Mouse (Mus musculus): ENCODE measurements around the gene Trnp1. TPM values are rescaled to one million over a fixed set of nuclear protein-coding genes. Genes with fewer than 3 reads are reported as not detected.

Trnp1 gene
- polyA plus RNA-seq, 1 experiment from 2014 or later = 7.9 TPM

DNA sequence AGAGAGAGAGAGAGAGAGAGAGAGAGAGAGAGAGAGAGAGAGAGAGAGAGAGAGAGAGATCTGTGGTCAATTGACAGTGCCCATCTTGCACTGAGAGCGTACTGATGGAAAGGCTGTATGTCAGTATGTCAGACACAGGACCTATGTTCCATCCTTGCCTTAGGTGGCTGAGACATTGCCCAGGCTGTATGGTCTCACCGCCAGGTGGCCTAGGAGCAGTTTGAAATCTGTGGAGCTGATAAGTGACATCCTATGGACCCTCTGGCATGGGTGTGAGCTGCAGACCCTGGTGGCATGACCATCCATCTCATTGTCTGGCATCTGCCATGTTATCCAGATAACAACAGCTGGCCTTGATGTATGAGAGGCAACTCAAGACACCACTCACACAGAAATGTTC is 24.5 kb downstream of the Trnp1 start:
- H3K9me3 ChIP-seq = no peaks in the 10 kb centered on the region
- no peak overlapping the region for H3K4me2 ChIP-seq (replicated peaks)
- H3K36me3 ChIP-seq = no peaks in the 10 kb centered on the region
- ATAC-seq (replicated peaks) = no peak
- peaks cover 14% of the 10 kb centered on the region; the same call in 1 of the 2 replicates for H3K27me3 ChIP-seq
- no peak overlapping the region for H3K9ac ChIP-seq (replicated peaks)
- WGBS = 68% methylated on average over 2 of the region's 2 CpGs
- H3K4me3 ChIP-seq = no peak overlapping the region
- H3K27ac ChIP-seq (replicated peaks) = no peak overlapping the region
- H3K4me1 ChIP-seq = no peaks in the 10 kb centered on the region

DNA sequence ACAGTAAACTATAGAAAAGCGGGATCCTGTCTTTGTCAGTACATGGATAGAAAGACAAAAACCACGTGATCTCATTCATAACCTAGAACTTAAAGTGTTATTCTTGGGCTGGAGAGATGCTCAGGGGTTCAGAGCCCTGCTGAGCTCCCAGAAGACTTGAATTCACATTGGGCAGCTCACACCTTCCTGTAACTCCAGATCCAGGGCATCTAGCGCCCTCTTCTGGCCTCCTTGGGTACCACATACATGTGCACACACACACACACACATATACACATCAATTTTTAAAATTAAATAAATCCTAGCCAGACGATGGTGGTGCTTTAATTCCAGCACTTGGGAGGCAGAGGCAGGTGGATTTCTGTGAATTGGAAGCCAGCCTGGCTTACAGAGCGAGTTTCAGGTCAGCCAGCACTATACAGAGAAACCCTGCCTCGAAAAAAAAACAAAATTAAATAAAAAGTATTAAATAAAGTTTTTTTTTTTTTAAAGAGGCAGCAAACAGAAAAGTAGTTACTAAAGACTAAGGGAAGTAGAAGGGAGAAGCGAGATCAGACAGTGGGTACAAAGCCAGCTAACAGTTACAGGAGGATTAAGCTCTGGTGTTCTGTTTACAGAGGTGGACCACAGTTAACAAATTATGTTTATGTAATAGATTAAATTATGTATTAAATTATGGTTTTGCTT is 27.1 kb downstream of the Trnp1 start:
- H3K27ac ChIP-seq (replicated peaks) = no peak overlapping the region
- no peak for ATAC-seq (replicated peaks)
- no peaks in the 10 kb centered on the region for H3K9me3 ChIP-seq
- H3K4me2 ChIP-seq (replicated peaks) = no peak overlapping the region
- WGBS = 80% methylated on average over 7 of the region's 7 CpGs
- H3K4me1 ChIP-seq = peaks cover 7% of the 10 kb centered on the region
- H3K9ac ChIP-seq (replicated peaks) = no peak overlapping the region
- 0 out of 2 replicates have a peak, but pooled peaks cover 5% of the 10 kb centered on the region for H3K27me3 ChIP-seq
- H3K4me3 ChIP-seq = no peak overlapping the region
- H3K36me3 ChIP-seq = no peaks in the 10 kb centered on the region

DNA sequence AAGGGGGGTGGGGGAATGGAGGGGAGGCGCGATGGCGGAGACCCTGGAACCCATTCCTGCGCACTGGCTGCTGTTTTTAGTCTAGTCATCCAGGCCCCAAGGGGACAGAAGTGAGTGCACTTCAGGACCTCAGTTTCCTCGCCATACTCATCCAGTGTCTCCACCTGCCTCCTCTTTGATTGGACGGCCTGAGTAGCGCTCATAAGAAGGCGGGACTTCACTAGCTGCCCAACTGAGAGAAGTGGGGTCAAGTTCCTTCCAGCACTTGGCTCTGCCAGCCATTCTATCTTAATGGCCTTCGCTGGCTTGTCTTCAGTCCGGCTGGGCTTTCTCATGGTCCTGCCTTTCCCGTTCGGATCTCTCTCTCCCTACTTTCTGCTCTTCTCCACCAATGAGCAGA is 29.2 kb downstream of the Trnp1 start:
- Histone ChIP-seq H3K27me3 (0 out of 2 replicates have a peak, but pooled peaks cover 5% of the 10 kb centered on the region), H3K4me2 (replicated peaks) (no peak overlapping the region), H3K9ac (replicated peaks) (no peak overlapping the region), H3K9me3 (no peaks in the 10 kb centered on the region), H3K27ac (replicated peaks) (no peak overlapping the region), H3K4me1 (peaks cover 7% of the 10 kb centered on the region), H3K4me3 (no peak overlapping the region), H3K36me3 (no peaks in the 10 kb centered on the region)
- no peak for ATAC-seq (replicated peaks)
- WGBS = 20% methylated on average over 12 of the region's 12 CpGs

DNA sequence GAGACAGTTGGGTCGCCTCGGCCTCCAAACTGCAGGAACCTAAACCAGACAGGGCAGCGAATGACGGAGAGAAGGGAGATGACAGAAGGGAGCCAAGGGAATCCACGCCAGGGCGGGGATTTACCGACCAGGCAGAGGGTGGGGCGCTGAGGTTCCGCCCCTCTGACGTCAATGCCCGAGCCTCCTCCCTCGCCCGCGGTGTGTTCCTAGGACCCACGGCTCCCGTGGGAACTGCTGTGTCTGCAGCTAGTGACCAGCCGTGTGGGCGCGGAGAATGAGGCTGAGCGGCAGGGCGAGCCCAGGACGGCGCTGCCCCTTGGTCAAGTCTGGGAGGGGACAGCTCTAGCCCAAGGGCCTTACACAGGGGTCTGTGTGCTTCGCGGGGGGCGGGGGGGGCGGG is 30.3 kb downstream of the Trnp1 start:
- under 1% methylated on average over 27 of the region's 27 CpGs for WGBS
- Histone ChIP-seq H3K9ac (replicated peaks) (peak overlapping the region; percentile 48), H3K4me3 (peak overlapping the region; percentile 49), H3K27ac (replicated peaks) (no peak overlapping the region), H3K27me3 (0 out of 2 replicates have a peak, but pooled peaks cover 5% of the 10 kb centered on the region), H3K9me3 (no peaks in the 10 kb centered on the region), H3K4me1 (peaks cover 7% of the 10 kb centered on the region), H3K36me3 (no peaks in the 10 kb centered on the region), H3K4me2 (replicated peaks) (peak overlapping the region; percentile 92)
- peak; percentile 51; the same call in 1 of the 2 replicates for ATAC-seq (replicated peaks)

DNA sequence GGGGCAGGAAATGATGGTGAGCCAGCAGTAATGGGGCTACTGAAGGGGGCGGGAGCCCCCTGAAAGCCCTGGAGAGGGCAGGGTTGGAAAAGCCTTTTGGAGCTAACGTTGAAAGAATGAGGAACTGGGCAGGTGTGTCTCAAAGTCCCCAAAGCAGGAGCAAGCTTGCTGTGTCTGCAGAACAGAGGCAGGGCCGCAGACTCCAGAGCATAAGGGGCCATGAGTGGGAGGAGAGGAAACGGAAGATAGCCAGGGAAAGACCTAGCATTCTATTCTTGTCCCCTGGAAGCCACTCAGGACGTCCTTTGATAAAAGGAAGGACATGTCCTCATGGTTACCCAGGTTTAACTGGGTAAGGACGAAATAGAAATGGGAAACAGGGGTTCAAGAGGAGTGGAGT is 35.2 kb downstream of the Trnp1 start:
- no peak for ATAC-seq (replicated peaks)
- H3K4me1 ChIP-seq = peaks cover 5% of the 10 kb centered on the region

DNA sequence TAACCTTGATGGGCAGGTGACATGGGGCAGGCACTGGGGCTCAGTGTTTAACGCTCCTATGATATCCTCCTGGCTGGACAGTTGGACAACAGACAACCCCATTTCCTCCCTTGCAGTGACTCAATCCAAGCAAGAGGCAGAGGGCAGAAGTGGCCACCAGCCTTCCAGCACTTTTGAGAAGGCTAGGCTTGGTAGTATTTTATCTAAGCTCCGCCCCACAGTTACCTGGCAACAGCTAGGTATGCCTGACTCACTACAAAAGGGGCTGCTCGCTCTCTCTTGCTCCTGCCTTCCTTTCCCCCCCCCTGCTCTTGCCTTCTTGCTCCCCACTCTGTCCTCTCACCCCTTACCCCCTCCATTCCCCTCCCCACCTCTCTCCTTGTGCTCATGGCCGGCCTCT is 37.0 kb downstream of the Trnp1 start:
- H3K9ac ChIP-seq (replicated peaks) = no peak overlapping the region
- no peak overlapping the region for H3K4me3 ChIP-seq
- H3K36me3 ChIP-seq = no peaks in the 10 kb centered on the region
- no peak overlapping the region for H3K4me2 ChIP-seq (replicated peaks)
- H3K27ac ChIP-seq (replicated peaks) = no peak overlapping the region
- 74% methylated on average over 4 of the region's 4 CpGs for WGBS
- no peak for ATAC-seq (replicated peaks)
- H3K9me3 ChIP-seq = no peaks in the 10 kb centered on the region
- no peaks in the 10 kb centered on the region for H3K4me1 ChIP-seq
- no peaks in the 10 kb centered on the region for H3K27me3 ChIP-seq

More for the DNA sequence above, 35.2 kb downstream of the Trnp1 start:
- no peaks in the 10 kb centered on the region for H3K9me3 ChIP-seq
- WGBS = 72% methylated on average over 6 of the region's 6 CpGs
- no peaks in the 10 kb centered on the region for H3K27me3 ChIP-seq
- H3K36me3 ChIP-seq = no peaks in the 10 kb centered on the region
- no peak overlapping the region for H3K9ac ChIP-seq (replicated peaks)
- H3K4me3 ChIP-seq = no peak overlapping the region
- H3K4me2 ChIP-seq (replicated peaks) = no peak overlapping the region
- no peak overlapping the region for H3K27ac ChIP-seq (replicated peaks)

DNA sequence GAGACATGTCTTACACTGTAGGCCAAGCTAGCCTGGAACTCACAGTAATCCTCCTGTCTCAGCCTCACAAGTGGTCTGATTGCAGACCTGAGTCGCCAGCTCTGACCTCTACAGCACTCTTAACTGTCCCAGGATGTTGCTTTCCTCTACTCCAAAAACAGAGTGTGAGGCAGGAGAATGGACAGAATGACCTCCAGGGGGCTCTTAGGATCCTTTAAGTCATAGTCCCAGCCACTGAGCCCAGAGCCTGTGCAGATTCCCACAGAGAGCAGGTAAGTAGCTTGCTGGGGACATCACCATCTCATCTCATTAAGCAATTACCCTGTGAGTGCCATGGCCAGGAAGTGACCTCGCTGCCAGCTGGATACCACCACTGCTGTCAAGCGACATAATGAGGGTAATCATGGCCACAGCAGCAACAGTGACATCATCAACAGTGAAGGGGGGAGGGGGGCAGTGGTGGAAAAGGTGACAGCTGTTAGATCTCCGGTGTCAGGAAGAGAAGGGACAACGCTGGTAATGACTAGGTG is 37.5 kb downstream of the Trnp1 start:
- H3K4me1 ChIP-seq = no peaks in the 10 kb centered on the region
- no peak overlapping the region for H3K9ac ChIP-seq (replicated peaks)
- H3K4me2 ChIP-seq (replicated peaks) = no peak overlapping the region
- H3K27ac ChIP-seq (replicated peaks) = no peak overlapping the region
- H3K9me3 ChIP-seq = no peaks in the 10 kb centered on the region
- no peaks in the 10 kb centered on the region for H3K36me3 ChIP-seq
- WGBS = 42% methylated on average over 5 of the region's 5 CpGs
- H3K27me3 ChIP-seq = no peaks in the 10 kb centered on the region
- ATAC-seq (replicated peaks) = no peak
- no peak overlapping the region for H3K4me3 ChIP-seq

DNA sequence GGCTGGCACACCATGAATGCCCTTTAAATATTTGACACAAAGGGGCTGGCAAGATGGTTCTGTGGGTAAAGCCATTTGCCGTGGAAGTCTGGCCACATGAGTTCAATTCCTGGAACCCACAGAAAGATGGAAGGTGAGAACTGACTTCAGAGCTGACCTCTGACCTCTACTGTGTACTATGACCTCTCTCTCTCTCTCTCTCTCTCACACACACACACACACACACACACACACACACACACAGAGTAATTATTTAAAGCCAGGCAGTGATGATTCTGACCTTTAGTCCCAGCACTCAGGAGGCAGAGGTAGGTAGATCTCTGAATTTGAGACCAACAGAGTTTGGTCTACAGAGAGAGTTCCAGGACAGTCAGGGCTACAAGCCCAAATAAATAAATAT is 38.3 kb downstream of the Trnp1 start:
- Histone ChIP-seq H3K27me3 (no peaks in the 10 kb centered on the region), H3K4me2 (replicated peaks) (no peak overlapping the region), H3K4me1 (no peaks in the 10 kb centered on the region), H3K36me3 (no peaks in the 10 kb centered on the region), H3K9me3 (no peaks in the 10 kb centered on the region), H3K27ac (replicated peaks) (no peak overlapping the region), H3K4me3 (no peak overlapping the region), H3K9ac (replicated peaks) (no peak overlapping the region)
- ATAC-seq (replicated peaks) = no peak
- 70% methylated on average over 1 of the region's 1 CpGs for WGBS

DNA sequence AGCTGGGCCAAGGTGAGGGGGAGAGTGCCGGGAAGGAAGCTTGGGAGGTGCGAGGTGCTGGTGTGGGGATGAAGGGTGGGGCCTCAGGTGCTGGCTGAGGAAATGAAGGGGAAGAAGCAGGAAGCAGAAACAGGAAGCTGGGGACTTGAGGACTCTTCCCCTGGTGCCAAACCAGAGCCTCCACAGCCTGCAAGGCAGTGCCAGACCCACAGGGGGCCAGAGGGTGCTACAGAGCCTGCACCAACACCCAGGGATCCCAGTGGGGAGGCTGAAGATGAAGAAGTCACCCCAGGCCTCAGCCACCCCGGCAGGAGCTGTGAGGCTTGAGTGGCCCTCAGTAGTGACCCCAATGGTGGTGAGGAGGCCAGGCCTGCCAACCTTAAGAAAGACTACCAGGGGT is 40.3 kb downstream of the Trnp1 start:
- no peaks in the 10 kb centered on the region for H3K27me3 ChIP-seq
- H3K27ac ChIP-seq (replicated peaks) = no peak overlapping the region
- H3K4me3 ChIP-seq = no peak overlapping the region
- H3K36me3 ChIP-seq = no peaks in the 10 kb centered on the region
- 82% methylated on average over 3 of the region's 3 CpGs for WGBS
- H3K9ac ChIP-seq (replicated peaks) = no peak overlapping the region
- no peak overlapping the region for H3K4me2 ChIP-seq (replicated peaks)
- no peaks in the 10 kb centered on the region for H3K9me3 ChIP-seq
- no peaks in the 10 kb centered on the region for H3K4me1 ChIP-seq
- no peak for ATAC-seq (replicated peaks)

DNA sequence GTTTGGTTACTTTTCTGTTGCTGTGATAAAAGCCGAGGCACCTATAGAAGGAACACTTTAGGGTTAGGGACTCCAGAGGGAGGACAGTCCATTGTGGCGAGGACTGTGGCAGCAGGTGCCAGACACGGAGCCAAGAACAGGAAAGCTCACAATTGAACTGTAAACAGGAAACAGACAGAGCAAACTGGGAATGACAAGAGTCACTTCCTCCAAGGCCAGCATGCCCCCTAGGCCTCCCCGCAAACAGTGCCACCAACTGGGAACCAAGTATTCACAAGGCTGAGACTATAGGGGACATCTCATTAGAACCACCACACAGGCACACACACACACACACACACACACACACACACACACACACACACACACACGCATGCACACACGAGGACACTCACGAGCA is 45.9 kb downstream of the Trnp1 start:
- no peak overlapping the region for H3K4me3 ChIP-seq
- H3K27me3 ChIP-seq = no peaks in the 10 kb centered on the region
- no peak overlapping the region for H3K27ac ChIP-seq (replicated peaks)
- 71% methylated on average over 7 of the region's 7 CpGs for WGBS
- H3K9me3 ChIP-seq = no peaks in the 10 kb centered on the region
- H3K9ac ChIP-seq (replicated peaks) = no peak overlapping the region
- H3K4me2 ChIP-seq (replicated peaks) = no peak overlapping the region
- no peaks in the 10 kb centered on the region for H3K36me3 ChIP-seq
- no peak for ATAC-seq (replicated peaks)
- H3K4me1 ChIP-seq = 0 out of 2 replicates have a peak, but pooled peaks cover 2% of the 10 kb centered on the region

DNA sequence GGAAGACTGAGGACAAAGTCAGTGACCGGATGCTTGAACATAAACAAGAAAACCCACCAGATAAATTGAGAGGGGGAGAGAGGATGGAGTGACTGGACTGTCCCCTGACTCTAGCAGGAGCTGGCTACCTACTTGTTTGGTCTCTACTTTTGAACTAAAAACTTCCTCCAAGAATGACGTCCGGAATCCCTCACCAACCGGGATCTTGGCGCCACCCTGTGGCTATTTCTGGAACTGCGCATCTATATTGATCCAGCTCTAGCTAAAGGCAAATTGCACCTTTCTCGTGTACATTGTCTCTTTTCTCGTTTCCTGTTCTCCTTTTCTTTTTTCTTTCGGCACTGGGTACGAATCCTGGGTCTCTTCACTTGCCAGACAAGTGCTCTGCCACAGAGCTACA is 46.8 kb downstream of the Trnp1 start:
- Histone ChIP-seq H3K36me3 (no peaks in the 10 kb centered on the region), H3K27ac (replicated peaks) (no peak overlapping the region), H3K9ac (replicated peaks) (no peak overlapping the region), H3K9me3 (no peaks in the 10 kb centered on the region), H3K4me2 (replicated peaks) (no peak overlapping the region), H3K27me3 (no peaks in the 10 kb centered on the region), H3K4me3 (no peak overlapping the region), H3K4me1 (0 out of 2 replicates have a peak, but pooled peaks cover 2% of the 10 kb centered on the region)
- ATAC-seq (replicated peaks) = no peak
- WGBS = 11% methylated on average over 10 of the region's 10 CpGs

DNA sequence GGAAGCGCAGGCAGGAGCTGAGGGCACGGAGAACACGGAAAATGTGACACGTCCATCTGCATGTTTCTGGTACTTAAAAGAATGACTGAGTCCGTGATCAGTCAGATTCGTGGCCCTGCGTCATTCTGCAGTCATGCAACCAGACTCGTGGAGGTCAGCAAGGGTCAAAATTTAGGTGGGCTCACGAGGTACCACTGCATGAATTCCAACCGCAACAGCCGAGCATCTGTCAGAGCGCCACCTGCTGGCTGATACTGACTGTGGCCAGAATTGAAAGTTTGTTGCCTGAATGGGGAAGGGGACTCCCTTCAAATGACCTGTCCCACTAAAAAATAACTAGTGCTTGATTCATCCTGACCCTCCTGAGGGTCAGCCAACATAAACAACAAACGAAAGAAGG is 48.6 kb downstream of the Trnp1 start:
- 18% methylated on average over 13 of the region's 13 CpGs for WGBS
- Histone ChIP-seq H3K4me3 (no peak overlapping the region), H3K27ac (replicated peaks) (no peak overlapping the region), H3K27me3 (no peaks in the 10 kb centered on the region), H3K4me1 (0 out of 2 replicates have a peak, but pooled peaks cover 2% of the 10 kb centered on the region), H3K36me3 (no peaks in the 10 kb centered on the region), H3K9ac (replicated peaks) (no peak overlapping the region), H3K4me2 (replicated peaks) (no peak overlapping the region), H3K9me3 (no peaks in the 10 kb centered on the region)
- no peak for ATAC-seq (replicated peaks)

Measured in forebrain, embryonic 15.5 days (tissue).